Mouse (Mus musculus) layer of hippocampus, adult 18-20 months (tissue): ENCODE data around the gene Cux1. TPM values are rescaled to one million over a fixed set of nuclear protein-coding genes. Genes with fewer than 3 reads are reported as not detected.
A peak's percentile ranks its signal among the peaks of the same experiment; 100 is the strongest.
"Not testable (repeated sequence)": the region's sequence is repeated elsewhere in the genome, so short reads cannot be mapped to it uniquely, and the experiment has no call there.

Experiments used
- DNase-seq, 2 experiments: peaks; one replicate each; pipeline ENCODE4 v3.0.0; 2022; ENCODE audit warnings: low spot score in 2 of 2
- total RNA-seq, 2 experiments: library from RNA; stranded (reverse); gene quantifications; 2 replicates each; pipeline ENCODE4 v1.2.3; 2021

Cux1 gene
- total RNA-seq, 2 experiments from 2014 or later: 38.2 to 39.5 TPM

DNA sequence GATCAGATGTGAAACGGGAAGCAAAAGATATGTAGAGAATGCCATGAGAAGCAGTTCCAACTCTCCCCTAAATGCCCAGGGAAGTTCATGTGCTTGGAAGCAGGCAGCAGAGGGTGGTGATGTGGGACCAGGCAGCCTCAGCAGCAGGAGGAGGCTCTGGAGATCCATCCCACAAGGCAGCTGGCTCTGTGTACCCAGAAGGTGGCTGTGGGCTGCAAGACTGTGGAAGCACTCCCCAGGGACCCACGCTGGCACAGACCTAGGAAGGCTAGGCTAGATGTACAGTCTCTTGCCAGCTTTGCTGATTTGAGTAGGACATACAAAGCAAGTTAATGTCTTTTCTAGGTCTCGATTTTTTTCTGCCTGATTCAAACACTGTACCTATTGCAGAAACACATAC is 91.0 kb downstream of the Cux1 start:
- peak; percentile 30 to 71 for DNase-seq

DNA sequence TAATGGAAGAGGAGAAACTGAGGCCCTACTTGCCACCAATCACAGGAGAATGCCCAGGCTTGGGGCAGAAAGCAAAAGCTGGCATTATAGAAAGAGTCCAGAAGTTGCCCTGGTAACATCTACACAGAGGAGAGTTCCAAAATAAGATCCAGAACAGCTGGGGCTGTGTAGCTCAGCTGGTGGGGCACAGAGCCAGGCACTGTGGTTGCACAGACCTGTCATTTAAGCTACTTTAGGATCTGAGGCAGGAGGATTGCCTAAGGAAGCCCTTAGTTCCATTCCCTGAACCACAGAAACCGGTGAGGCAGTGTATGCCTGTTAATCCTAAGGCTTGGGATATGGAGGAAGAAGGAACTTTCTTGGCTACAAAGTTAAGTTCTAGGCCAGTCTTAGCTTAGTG is 92.1 kb downstream of the Cux1 start:
- no peak for DNase-seq

DNA sequence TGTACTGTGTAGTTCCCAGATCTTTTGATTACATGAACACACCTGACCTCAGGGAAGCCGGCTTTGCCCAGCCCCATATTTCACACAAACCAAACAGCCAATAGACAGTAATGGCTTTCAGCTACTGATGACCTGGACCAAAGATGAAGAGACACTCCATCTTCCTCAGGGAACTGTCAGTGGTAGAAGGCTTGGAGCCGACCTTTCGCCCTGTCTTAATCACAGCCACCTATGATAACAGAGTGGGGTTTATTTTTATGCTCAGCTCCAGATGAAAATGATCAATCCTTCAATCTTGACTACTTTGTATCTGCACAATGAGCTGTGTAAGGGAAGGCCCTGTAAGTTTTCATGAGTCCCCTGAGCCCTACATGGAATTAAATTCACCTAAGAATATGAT is 93.2 kb downstream of the Cux1 start:
- DNase-seq: no peak

DNA sequence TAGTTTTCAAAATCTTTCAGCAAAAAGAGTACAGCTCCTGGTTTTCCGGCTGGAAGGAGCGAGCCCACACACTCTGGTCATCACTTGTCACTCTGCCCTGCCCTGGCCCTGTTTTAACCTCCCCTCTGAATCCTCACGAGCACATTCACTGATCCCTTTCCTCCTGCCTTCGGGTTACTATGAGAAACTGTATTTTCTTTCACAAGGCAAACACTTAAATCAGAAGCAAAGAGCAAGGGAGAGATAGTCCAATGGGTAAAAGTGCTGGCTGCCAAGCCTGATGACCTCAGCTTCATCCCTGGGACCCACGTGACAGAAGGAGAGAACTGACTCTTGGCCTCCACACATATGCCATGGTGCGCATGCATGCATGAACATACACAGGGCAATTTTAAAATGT is 94.0 kb downstream of the Cux1 start:
- DNase-seq: no peak

DNA sequence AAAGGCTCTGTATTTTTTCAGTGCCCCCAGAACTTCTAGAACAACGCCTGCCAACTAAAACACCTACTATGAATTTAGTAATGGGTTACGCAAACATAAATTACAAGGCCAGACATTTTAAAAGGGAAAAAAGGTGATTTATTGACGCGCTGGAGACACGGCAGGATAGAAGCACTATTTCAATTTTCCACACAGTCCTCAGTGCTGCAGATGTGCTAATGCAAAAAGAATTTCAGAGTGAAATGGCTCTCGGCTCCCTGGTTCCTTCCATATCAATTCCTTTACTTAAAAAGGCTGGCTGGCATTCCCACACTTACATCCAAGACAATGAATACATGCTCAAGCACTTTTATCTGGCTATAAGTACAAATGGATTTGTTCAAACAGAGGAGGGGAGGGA is 94.4 kb downstream of the Cux1 start:
- no peak for DNase-seq

DNA sequence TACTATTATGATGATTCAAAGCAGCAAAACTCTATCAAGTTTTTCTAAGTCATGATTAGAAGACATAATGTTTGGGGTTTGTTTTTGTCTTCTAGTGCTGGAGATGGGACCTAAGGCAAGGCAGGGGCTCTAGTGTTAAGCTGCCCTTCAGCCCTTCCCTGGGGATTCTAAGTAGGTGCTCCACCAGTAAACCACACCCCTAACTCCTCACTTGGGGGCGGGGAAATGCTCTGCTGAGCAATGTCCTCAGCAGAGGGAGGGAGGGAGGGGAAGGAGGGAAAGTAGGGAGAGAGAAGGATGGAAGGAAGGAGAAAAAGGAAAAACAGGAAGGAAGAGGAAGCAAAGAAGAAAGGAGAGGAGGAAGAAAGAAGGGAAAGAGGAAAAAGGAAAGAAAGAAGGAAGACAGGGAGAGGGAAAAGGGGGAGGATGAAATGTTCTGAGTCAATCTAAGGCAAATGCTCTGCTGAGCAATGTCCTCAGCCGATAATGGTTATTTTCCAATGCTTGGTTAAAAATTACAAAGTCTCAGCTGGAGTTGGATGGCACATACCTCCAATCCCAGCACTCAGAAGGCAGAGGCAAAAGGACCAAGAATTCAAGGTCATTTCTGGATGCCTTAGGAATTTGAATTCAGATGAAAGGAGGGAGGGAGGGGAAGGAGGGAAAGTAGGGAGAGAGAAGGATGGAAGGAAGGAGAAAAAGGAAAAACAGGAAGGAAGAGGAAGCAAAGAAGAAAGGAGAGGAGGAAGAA is 96.1 kb downstream of the Cux1 start:
- not testable (repeated sequence) for DNase-seq

DNA sequence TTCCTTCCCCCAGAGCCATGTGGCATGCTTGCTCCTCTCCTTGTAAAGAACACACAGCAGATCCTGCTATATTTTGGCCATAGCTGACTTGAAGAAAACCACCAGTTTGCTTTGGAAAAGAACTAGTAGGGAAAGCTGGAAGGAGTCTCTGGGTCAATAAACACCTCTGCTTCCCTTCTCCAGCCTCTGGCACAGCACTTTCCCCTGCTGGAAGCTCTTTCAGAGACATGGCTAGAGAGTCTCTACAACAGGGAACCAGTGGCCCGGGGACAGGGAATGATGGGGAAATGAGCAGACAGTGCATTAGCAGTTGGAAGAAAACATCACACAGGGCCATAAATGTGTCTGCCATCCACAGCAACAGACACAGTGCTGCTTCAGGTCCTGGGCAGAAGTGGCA is 98.0 kb downstream of the Cux1 start:
- no peak for DNase-seq

DNA sequence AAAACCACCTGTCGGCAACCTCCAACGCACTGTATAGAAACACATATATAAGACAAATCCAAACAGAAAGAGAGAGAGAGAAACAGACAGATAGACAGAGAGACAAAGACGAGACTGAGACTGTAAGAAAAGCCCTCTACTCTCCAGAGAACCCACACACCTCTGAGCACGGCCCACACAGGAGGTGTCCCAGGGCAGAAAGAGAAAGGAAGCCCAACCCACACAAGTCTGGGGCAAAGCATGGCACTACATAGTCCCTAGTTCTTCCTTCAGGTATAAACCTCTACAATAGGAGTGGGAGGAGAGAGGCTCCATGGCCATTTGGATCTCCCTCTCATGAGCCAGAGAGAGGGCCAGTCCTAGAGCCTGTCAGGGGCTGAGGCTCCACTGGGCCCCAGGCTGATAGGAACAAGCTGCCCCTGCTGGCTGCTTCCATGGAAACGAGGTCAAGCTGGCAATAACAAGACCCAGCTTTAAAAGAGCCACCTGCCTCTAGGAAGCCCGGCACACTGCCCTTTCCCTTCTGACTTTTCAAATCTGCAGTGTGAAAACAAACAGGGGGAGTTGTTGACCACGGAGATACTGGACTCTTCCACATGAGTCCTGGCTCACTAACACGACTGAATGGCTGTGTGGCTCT is 99.8 kb downstream of the Cux1 start:
- no peak for DNase-seq

DNA sequence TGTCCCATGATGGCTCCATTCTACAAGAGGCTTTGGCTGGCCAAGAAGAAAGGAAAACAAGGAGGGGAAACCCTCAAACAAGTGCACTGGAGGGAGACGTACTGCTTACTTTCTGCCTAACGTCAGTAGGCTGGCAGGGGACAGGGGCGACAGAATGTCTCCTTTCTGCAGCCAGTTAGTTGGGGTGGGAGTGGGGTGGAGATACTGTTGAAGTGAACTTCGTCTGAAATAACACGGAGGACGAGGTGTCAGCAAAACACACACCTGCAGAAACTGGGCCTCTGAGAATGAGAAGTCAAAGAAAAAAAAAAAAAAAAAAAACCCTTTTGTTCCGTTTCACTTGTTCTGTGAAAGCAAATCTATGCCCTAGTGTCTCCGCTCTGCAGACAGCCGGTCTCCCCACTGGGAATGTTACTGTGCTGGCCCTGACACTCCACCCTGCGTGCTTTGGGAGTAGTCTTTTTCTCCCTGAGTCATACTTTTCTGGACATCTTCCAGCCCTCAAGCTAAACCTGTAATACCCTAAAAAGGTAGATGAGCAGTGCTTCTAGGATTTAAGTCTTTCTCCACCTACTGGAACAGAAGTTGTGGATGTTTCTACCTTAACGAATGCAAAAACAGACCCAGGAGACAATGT is 101.4 kb downstream of the Cux1 start:
- no peak for DNase-seq

DNA sequence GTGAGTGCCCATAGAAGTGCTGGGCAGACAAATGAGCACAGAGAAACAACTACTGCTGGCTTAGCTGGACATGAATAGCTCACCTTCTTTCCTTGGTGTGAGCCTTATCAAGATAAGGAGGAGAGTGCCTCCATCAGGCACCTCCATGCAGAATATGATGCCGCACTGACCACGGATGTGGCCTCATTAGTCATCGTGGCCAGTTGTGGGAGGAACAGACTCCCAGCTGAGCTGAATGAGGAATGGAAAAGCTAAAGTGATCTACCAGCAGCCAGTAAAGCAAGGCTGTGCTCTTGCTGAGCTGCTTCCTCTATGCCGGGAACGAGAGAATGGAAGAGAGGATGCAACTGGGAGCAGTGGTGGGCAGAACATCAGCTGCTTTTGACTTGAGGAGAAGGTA is 101.9 kb downstream of the Cux1 start:
- DNase-seq: no peak

DNA sequence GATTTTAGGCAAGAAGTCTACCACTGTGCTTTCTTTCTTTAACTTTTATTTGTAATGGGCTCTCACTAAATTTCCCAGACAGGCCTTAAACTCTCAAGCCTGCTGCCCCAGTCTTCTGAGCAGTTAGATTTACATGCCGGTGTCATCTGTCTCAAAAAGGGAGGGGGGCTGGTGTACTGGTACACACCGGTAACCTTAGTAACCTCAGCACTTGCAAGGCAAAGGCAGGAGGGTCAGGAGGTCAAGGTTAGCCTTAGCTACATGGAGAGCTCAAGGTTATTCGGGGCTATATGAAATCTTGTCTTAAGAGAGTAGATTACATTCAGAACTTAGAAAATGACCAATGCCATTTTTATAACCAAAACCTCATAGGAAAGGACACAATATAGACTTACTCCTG is 102.4 kb downstream of the Cux1 start:
- no peak for DNase-seq

DNA sequence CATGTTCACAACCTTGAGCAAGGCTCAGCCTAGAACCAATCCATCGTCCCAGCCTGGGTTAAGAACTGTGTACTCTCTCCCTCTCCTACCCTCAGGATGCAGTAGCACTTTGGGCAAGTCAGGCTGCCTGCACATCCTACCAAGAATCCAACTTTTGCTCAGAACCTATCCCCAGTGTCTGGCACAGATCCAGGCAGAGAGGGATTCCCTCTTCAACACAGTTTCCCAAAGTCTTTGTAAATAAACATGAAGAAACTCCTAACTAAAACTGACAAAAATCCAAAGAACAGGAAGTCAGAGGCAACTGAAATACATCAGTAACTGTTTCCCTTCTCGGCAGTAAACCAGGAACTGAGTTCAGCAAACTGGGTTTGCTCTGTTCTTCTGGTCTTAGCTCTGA is 103.2 kb downstream of the Cux1 start:
- DNase-seq: no peak

DNA sequence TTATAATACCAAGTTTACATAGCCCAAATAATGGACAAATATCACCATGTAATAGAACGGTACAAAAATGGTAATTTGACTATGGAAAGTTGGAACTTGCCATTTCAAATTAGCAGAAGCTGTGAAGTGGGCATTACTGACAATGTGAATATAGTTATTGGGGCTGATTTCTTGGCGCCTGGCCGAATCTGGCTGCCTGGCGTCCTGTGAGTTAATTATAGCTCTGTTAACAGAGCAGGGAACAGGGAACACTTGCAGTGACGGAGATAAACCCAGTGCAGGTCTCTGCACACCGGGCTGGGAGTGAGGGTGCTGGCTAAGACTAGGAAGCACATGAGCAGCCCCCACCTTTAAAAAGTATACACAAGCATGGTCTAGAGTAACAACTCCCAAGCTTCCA is 104.7 kb downstream of the Cux1 start:
- DNase-seq: no peak

DNA sequence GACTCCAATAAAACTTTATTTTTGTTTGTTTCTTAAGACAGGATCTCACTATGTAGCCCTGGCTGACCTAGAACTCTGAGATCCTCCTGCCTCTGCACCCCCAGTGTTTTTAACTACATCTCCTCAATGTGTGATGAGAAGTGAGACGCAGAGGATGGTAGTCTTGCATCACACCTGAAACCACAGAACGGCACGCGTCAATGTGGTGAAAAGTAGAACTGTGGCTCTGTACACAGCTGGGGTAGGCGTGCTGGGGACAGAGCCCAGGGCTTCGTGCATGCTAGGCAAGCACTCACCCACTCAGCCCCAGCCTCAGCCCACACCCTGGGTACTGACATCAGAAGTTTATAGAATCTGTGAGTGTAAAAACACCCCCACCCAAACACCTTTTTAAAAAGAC is 107.4 kb downstream of the Cux1 start:
- DNase-seq: no peak

DNA sequence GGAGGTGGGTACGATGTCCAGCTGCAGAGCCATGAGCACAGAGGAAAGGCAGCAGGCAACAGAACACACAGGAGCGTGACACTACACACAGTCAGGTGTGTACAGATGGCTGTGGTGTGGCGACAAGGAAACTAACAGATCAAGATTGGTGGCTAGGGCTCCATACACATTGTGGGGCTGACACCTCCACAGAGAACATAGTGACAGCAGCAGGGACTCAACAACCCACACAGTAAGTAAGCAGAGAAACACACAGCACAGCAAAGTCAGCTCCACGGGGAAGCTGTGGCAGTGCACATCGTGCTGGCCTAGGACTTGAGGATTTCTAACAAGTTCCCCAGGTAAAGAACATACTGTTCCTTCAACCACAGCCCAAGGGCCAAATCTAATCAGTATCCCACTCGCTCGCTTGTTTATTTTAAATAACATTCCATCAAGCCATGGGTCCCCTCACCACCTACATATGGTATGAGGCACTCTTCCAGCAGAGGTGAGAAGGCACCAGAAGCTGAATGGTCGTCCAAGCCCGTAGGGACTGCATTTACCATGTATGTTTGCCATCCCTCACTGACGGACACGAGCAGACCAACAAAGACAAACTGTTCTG is 108.3 kb downstream of the Cux1 start:
- no peak for DNase-seq

DNA sequence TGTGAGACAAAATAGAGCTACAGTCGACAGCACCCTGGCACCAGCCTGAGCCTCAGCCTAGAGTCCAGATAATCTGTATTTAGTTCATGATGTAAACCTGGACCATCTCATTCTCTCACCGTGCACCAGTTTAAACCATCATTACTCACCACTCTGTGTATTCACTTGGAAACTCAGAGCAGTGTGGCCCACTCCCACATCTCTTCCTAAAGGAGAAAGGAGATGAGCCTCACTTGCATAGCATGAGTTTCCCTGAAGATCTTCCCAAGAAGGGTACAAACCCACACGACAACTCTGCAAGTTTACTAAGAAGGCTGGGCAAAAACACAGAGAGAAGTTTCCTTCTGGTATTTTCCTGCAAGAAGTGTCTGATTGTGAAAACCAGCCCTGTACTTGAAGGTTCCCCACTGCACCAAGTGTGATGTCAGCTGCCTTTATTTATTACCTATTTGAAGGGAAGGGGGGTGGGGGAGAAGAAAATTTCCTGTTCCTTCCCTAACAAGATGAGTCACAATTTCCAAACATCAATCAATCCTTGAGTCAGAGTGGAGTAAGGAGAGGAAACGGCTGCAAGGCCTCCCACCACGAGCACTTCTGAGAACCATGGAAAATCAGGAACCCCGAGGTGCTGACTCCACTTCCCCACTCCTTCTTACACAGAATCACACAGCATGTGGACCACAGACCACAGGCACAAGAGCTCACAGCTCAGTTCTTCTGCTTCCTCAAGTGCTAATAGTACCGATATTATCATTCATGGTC is 109.0 kb downstream of the Cux1 start:
- no peak for DNase-seq

DNA sequence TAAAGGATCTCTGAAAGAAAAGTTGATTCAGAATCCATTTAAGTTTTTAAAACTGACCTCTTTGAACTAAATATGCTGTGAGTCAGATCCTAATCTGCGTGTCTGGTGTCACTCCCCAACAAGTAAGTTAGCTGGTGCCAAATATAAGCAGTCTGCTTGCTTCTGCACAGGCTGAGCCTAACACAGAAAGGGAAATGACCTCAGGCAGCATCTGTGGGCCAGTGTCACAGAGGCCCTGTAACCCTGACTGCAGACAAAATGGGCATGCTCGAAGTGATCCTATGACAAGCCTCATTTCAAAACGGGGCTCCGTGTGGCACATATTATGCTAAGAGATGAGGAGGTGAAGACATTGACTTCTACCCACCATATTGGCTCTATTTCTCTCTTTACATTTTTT is 110.9 kb downstream of the Cux1 start:
- DNase-seq: no peak

DNA sequence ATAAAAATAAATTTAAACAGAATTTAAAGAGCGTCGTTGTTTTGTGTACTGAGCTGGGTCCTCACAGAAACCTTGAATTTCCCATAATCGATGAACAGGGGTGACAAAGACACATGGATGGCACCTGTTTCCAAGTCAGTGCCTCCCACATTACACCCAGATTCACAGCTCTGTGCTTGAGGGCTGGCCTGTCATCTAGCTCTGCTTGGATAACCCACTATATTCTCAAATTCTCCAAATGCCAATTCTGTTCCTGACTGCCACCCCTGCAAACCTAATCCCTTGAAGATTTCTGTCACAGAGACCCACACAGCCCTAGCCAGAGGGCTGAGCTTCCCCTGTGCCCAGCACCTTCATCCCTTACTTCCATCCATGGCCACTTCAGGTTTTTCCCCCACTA is 114.6 kb downstream of the Cux1 start:
- no peak for DNase-seq

DNA sequence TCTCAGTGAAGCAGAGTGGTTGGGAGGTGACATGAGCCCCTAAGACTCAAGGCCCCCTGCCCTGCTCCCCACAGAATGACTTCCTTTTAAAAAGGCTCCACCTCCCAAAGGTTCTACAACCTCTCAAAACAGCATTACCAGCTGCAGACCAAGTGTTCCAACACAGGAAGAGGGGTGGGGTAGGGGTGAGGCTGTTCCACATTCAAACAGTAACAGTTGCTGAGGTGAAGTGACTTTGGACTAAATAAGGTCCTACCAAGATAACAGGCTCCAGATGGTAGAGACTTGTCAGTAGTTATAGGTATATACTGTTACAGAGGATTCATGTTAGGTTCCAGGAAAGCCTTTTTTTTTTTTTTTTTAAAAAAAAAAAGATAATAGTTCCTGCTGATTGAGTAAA is 117.5 kb downstream of the Cux1 start:
- no peak for DNase-seq

DNA sequence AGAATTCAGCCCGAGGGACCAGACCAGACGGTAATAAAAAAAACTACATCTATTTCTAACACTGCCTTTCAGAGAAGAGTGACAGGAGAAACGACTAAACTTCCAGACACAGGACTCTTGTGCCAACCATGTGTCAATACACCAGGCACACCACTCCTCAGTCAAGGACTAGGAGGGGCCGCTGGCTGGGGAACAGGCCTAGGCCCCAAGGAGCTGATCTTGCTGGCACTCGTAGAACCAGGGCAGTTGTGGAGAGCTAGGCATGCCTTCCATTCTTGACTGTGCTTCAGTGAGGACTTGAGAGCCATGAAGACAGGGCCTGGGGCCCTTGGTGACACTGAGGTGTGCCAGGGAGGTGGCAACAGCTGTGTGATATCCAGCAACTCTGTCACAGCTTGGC is 121.3 kb downstream of the Cux1 start:
- DNase-seq: no peak
